Mouse (Mus musculus): ENCODE data around the gene Mycn.

DNA sequence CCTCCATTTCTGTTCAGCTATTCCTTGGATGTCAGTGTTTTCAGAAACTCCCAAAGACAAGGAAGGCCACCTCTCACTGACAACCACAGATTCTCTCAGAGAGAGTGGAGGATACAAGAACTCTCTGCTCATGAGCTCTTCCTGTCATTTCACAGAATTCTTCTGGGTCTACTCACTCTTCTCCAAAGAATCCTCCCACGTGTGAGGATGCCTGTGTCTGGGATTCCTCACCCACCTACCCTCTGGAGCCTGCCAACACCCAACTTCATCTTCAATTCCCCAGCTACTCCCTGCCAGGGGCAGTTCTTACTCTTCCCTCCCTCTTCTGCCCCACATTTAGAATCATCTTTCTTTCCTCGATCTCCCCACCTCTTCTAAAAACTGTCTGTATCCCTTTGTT, 26.2 kb upstream of the Mycn start:
- TF ChIP-seq CTCF (IDR thresholded peaks at IDR 0.05; ENCODE audit: borderline replicate concordance, extremely low read depth, insufficient read depth, insufficient read length) (no peak), POLR2A (IDR thresholded peaks at IDR 0.05; ENCODE audit: borderline replicate concordance, extremely low read depth, insufficient read depth, insufficient read length, poor library complexity, severe bottlenecking) (no peak)

All from brain, embryonic 14.5 days (tissue).